Mouse (Mus musculus): Measurements from ENCODE around the gene Ppm1e.

DNA sequence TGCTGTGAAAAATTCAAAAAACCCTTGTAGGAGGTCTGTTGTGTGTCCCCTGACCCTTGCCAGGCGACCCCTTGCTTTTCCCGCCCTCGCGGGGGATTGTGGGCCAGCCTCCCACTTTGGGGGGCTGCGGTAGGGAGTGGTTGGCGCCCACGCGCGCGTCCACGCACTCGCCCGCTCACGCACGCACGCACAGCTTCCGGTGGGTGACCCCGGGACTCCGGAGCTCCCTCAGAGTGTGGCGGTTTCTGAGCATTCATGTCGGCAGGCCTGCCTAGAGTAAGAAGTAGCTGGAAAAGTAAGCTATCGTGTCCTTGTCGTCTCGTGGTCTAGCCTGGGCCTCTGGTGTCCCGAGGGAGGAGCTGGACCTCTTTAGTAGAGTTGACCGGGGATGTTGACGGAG lies 46.1 kb upstream of the Ppm1e start, which contains the start of the genes Rad51c and Tex14:
- TF ChIP-seq CTCF (IDR thresholded peaks at IDR 0.05; ENCODE audit: extremely low read depth, insufficient read length, insufficient replicate concordance, low read depth, low read length): no peak
- no peak for TF ChIP-seq POLR2A (IDR thresholded peaks at IDR 0.05; ENCODE audit: low read depth, low read length)

Measured in small intestine, adult 2 months (tissue).